Mouse (Mus musculus) stomach, postnatal 0 days (tissue): Measurements from ENCODE around the gene Ypel3.

Experiments
- CTCF ChIP-seq: IDR thresholded peaks from 2 replicates; pipeline ENCODE4 v1.5.1; 2016; ENCODE audit warnings: antibody characterized with exemption, low read depth, mild to moderate bottlenecking, moderate library complexity
- EP300 ChIP-seq: optimal IDR thresholded peaks from 2 replicates; pipeline ENCODE3; 2016; ENCODE audit warnings: antibody characterized with exemption

DNA sequence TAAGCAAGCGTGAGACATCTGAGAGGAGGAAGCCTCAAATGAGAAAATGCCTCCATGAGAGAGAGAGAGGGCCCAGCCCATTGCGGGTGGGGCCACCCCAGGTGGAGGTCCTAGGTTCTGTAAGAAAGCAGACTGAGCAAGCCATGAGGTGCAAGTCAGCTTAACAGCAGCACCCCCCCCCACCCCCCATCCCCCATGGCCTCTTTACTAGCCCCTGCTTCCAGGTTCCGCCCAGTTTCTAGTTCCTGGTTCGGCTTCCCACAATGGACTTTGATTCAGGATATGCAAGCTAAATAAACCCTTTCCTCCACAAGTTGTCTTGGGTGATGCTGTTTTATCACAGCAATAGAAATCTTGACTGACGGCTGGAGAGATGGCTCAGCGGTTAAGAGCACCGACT, 27.9 kb upstream of the Ypel3 start:
- TF ChIP-seq CTCF (no peak), EP300 (no peak)
